Mouse (Mus musculus) testis, adult 2 months (tissue): ENCODE data around the gene Lhx5. TPM values are rescaled to one million over a fixed set of nuclear protein-coding genes. Genes with fewer than 3 reads are reported as not detected.

Experiments
- H3K27ac ChIP-seq: fragments of 200-500 bp; 2 replicates; pipeline ENCODE4 v1.5.1; 2012; ENCODE audit warnings: low read depth, low read length; ENCODE audit not compliant: control insufficient read depth, insufficient read depth
- H3K27me3 ChIP-seq: fragments of 200-500 bp; 2 replicates; pipeline ENCODE4 v1.6.1; 2012; ENCODE audit warnings: mild to moderate bottlenecking, low read length, moderate library complexity; ENCODE audit not compliant: control insufficient read depth, insufficient read depth
- H3K36me3 ChIP-seq: fragments of 200-500 bp; 2 replicates; pipeline ENCODE4 v1.6.1; 2012; ENCODE audit warnings: mild to moderate bottlenecking, low read length; ENCODE audit not compliant: control insufficient read depth, insufficient read depth
- H3K4me1 ChIP-seq: fragments of 200-500 bp; 2 replicates; pipeline ENCODE4 v1.6.1; 2012; ENCODE audit warnings: low read length; ENCODE audit not compliant: control insufficient read depth, insufficient read depth
- H3K4me3 ChIP-seq: fragments of 200-500 bp; 2 replicates; pipeline ENCODE4 v1.5.1; 2012; ENCODE audit warnings: low read depth, mild to moderate bottlenecking, low read length, moderate library complexity, mixed read lengths; ENCODE audit not compliant: control insufficient read depth
- CTCF ChIP-seq: fragments of 200-500 bp; IDR thresholded peaks from 2 replicates; pipeline ENCODE4 v1.5.1; 2012; ENCODE audit warnings: low read depth, mild to moderate bottlenecking, inconsistent platforms, low read length, moderate library complexity; ENCODE audit not compliant: control insufficient read depth, insufficient read depth, insufficient replicate concordance
- POLR2A ChIP-seq: fragments of 200-500 bp; IDR thresholded peaks from 2 replicates; pipeline ENCODE4 v1.6.1; 2012; ENCODE audit warnings: low read depth, mild to moderate bottlenecking, inconsistent platforms, low read length, moderate library complexity; ENCODE audit not compliant: control insufficient read depth
- polyA plus RNA-seq: library from polyadenylated mRNA; depleted of rRNA; stranded (reverse); fragments of >200 nt; gene quantifications from 2 replicates; pipeline ENCODE4 v1.2.3, GENCODE M21; 2012

The Lhx5 gene
- polyA plus RNA-seq, 1 experiment: 0.14 TPM

DNA sequence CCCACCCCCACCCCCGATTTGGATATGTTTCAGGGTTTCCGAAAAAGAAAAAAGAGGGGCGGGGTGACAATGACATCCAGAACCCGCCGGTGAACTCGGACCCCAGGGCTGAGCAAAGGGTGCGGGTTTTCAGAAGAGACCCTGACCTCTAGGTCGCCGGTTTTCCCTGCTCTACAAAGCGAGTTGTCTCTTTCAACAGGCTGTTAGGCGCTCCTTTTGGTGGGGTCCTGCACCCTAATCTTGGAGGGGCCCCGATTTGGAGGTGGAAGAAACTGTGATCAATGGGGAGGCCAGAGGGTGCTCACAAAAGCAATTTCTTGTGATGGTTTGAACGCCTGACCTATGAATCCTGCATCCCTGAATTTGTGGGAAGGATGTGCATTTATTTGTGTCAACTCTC, 7.0 kb downstream of the Lhx5 start:
- Histone ChIP-seq H3K27ac (no peak overlapping the region), H3K4me1 (peaks cover 20% of the 10 kb centered on the region)

DNA sequence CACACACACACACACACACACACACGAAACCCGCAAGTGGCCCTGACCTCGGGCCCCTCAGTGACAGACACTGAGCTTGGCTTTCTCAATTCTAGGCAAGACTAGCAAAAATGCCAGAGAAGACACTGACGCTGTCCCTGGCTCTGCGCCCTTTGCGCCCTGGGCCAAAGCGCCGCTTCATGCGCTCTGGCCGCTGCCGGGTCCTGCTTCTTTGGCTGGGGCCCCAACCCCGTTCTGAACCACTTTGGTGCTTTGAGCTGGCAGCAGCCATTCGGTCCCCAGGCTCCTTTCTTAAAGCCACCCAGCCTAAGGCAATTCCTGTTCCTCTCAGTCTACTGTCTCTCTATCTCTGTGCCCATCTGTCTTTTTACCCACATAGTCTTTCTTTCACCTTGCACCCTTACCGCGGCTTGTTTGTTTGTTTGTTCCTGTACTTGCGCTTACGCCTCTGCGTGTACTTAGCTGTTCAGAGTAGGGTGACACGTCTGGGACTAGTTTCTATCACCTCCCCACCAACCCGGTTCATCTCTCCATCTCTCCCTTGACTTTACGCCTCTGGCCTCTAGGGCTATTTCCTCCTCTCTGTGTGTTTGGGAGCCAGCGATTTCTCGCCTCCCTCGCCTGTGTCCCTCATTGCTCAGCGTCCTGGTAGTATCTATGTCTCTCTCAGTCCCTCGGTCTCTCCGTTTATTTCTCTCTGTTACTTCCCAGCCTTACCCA, 7.7 kb downstream of the Lhx5 start:
- no peak overlapping the region for H3K4me3 ChIP-seq
- peaks cover 2% of the 10 kb centered on the region for H3K27me3 ChIP-seq
- TF ChIP-seq POLR2A (no peak), CTCF (no peak)
- no peak overlapping the region for H3K27ac ChIP-seq
- H3K4me1 ChIP-seq: peaks cover 20% of the 10 kb centered on the region
- no peaks in the 10 kb centered on the region for H3K36me3 ChIP-seq

More for the DNA sequence above, 7.0 kb downstream of the Lhx5 start:
- H3K27me3 ChIP-seq: peaks cover 2% of the 10 kb centered on the region
- no peaks in the 10 kb centered on the region for H3K36me3 ChIP-seq
- no peak overlapping the region for H3K4me3 ChIP-seq
- TF ChIP-seq POLR2A: no peak
- TF ChIP-seq CTCF: no peak

DNA sequence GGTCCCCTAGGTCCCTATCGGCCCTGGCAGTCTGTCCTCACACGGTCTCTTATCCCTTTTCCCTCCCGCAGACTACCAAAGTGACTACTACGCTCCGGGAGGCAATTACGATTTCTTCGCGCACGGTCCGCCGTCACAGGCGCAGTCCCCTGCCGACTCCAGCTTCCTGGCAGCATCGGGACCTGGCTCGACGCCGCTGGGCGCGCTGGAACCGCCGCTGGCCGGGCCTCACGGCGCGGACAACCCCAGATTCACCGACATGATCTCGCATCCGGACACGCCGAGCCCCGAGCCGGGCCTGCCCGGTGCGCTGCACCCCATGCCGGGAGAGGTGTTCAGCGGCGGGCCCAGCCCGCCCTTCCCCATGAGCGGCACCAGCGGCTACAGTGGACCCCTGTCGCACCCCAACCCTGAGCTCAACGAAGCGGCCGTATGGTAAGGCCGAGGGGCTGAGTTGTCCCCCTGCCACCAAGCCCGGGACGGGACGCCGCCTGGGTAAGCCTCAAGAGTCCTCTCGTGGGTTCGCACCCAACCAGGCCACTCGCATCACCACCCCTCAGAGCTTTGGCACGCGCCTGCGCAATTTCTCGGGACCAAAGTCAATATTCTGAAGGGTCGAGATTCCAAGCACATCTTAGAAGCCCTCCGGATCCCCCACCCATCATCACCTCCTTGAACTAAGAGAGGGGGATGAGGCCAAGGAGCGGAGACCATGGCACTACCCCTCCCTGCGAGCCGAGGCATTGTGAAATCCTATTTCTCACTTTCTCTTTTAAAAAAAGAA, 8.6 kb downstream of the Lhx5 start:
- Histone ChIP-seq H3K27ac (no peak overlapping the region), H3K27me3 (peaks cover 2% of the 10 kb centered on the region), H3K4me1 (peaks cover 18% of the 10 kb centered on the region), H3K4me3 (no peak overlapping the region), H3K36me3 (no peaks in the 10 kb centered on the region)
- TF ChIP-seq POLR2A (no peak), CTCF (no peak)

DNA sequence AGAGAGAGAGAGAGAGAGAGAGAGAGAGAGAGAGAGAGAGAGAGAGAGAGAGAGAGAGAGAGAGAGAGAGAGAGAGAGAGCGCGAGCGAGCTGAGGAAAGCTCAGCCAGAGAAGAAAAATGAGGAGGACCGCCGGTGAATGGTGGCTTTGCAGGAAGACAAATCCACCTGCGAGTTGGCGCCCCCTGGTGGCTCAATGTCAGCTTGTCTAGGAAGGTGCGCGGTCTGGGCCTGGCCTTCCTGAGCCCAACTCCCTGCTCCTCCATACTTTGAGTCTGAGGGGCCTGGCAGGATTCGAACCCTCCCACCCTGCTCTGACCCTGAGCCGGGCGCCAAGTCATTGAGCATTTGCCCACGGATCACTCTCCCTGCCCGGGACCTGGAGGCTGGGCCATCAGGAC, 9.2 kb downstream of the Lhx5 start:
- peak; percentile 91 for TF ChIP-seq CTCF
- TF ChIP-seq POLR2A: no peak
- Histone ChIP-seq H3K36me3 (no peaks in the 10 kb centered on the region), H3K4me3 (no peak overlapping the region), H3K4me1 (peaks cover 12% of the 10 kb centered on the region), H3K27ac (no peak overlapping the region), H3K27me3 (peaks cover 2% of the 10 kb centered on the region)

DNA sequence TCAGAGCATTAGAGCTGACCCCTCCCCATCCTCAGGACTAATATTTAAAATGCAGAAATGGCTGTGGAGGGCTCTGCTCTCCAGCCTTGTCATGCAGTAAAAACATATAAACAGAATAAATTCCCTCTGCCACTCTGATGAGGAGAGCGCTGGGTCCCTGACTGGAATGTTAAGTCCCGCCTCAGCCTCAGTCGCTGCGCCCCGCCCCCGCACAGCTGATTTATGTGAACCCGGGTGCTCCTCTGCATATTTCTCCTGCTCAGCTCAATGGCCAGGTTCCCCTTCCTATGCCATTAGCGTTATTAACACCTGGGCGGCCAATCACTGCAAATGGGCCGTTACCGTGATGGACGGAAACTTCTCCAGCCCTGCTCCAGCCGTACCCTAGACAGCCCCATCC, 15.8 kb downstream of the Lhx5 start:
- no peaks in the 10 kb centered on the region; the same call in 1 of the 2 replicates for H3K27me3 ChIP-seq
- no peaks in the 10 kb centered on the region for H3K4me1 ChIP-seq
- no peak overlapping the region for H3K27ac ChIP-seq
- no peak for TF ChIP-seq CTCF
- TF ChIP-seq POLR2A: no peak
- H3K4me3 ChIP-seq: no peak overlapping the region
- H3K36me3 ChIP-seq: no peaks in the 10 kb centered on the region

DNA sequence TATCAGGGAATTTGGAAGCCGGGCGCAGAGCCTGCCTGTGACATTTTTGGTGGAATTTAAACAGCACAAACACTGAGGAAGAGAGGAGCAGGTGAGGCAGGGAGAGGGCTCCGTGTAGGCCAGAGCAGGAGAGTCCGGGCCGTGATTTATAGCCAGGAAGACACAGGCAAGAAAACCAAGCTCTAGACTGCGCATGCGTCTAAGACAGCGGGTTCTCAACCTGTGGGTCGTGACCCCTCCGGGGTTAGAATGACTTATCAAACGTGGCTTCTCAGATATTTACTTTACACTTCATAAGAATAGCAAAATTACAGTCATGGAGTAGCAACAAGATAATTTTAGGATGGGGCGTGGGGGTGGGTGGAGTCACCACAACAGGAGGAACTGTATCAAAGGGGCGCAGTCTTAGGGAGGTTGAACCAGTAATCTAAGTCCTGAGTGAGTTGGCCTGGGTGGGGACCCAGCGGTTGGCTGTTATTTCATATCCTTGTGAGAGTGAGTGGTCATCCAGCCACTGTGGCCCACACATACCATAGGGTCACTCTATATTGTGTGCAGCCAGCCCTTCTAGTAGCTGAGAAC, 23.3 kb downstream of the Lhx5 start:
- H3K36me3 ChIP-seq: no peaks in the 10 kb centered on the region
- no peak for TF ChIP-seq POLR2A
- no peak for TF ChIP-seq CTCF
- H3K4me1 ChIP-seq: peaks cover 13% of the 10 kb centered on the region
- H3K27me3 ChIP-seq: no peaks in the 10 kb centered on the region
- H3K27ac ChIP-seq: no peak overlapping the region
- peak overlapping the region; percentile 45 for H3K4me3 ChIP-seq

DNA sequence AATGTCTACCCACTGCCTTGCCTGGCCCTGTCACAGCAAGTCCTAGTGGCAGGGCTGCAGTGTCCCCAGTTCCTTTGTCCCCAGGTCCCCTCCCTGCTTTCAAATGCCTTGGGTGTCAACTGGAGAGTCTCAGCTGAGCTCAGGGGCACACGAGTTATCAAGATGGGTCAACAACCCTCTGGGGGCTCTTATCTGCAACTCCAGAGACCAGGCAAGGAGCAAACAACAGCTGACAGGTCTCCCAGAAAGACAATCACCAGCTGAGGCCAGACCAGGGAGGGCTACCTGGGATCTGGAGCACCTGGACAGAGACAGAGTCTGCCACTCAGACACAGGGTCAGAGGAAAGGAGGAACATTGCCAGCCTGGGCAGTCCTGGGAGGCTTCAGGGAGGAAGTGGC, 24.8 kb downstream of the Lhx5 start:
- Histone ChIP-seq H3K27me3 (no peaks in the 10 kb centered on the region), H3K4me3 (no peak overlapping the region), H3K36me3 (no peaks in the 10 kb centered on the region), H3K27ac (no peak overlapping the region), H3K4me1 (peaks cover 13% of the 10 kb centered on the region)
- TF ChIP-seq CTCF (no peak), POLR2A (no peak)
